Mouse (Mus musculus): Measurements from ENCODE around the gene H2-T23.

DNA sequence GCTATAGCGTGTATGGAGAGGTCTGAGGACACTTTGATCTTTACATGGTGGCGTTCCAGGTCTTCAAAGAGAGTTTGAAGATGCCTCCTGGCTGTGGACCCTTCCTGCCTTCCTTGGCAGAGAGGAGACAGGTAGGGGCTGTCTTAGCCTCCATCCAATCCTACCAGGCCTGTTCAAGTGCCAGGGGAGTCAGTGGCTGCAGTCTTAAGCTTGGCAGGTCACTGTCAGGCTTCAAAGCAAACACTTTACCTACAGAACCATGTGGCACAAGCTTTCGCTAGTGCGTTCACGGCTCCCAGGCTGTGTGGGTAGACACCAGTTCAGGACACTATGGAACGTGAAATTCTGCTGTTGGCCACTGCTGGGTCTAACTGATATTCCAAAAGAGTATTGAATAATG, 9.7 kb downstream of the H2-T23 start:
- TF ChIP-seq EP300 (IDR thresholded peaks at IDR 0.05; ENCODE audit: low read depth in 1 of 2, low read length in 2 of 2): no peak
- TF ChIP-seq USF1 (IDR thresholded peaks at IDR 0.05; ENCODE audit: low read depth, low read length): no peak
- TF ChIP-seq UBTF (IDR thresholded peaks at IDR 0.05; ENCODE audit: borderline replicate concordance, insufficient read depth, low read depth, low read length): no peak
- no peak for TF ChIP-seq SMC3 (IDR thresholded peaks at IDR 0.05; ENCODE audit: low read depth, low read length)
- no peak for TF ChIP-seq POLR2AphosphoS2 (IDR thresholded peaks at IDR 0.05; ENCODE audit: low read length)
- TF ChIP-seq E2F4 (IDR thresholded peaks at IDR 0.05; ENCODE audit: borderline replicate concordance, low read depth, low read length): no peak
- TF ChIP-seq RCOR1 (IDR thresholded peaks at IDR 0.05; ENCODE audit: low read depth, low read length): no peak
- TF ChIP-seq USF2 (IDR thresholded peaks at IDR 0.05; ENCODE audit: borderline replicate concordance in 1 of 2, insufficient read depth in 1 of 2, low read depth in 1 of 2, low read length in 2 of 2): no peak

Data from MEL (cell line).